Mouse (Mus musculus) cerebellum, postnatal 25 days (tissue): ENCODE measurements at regions not wholly inside any gene's neighbourhood (a gene's known extent, or its start where the extent isn't known, plus 50 kb on each side); places are given as distances from the start of the nearest gene placed in this dataset.

Source experiments
- DNase-seq, 2 experiments: peaks; one replicate each; pipeline ENCODE4 v3.0.0; 2021; ENCODE audit warnings: mixed read lengths in 2 of 2

- peak; percentile 39 to 52 for DNase-seq
Measured at GRCm38 (mm10) chr12:38928786-38929351, 149.7 kb downstream of the Etv1 start.

- no peak for DNase-seq
Measured at GRCm38 (mm10) chr12:38929644-38930043, 150.5 kb downstream of the Etv1 start.

- DNase-seq = no peak
Measured at GRCm38 (mm10) chr12:38931769-38932168, 152.6 kb downstream of the Etv1 start.

- no peak for DNase-seq
Measured at GRCm38 (mm10) chr12:38959605-38960004, 180.4 kb downstream of the Etv1 start.

- DNase-seq = no peak
Measured at GRCm38 (mm10) chr12:38962302-38962701, 183.1 kb downstream of the Etv1 start.

- no peak for DNase-seq
Measured at GRCm38 (mm10) chr12:38970347-38970746, 191.2 kb downstream of the Etv1 start.

GRCm38 (mm10) chr12:38972205-38972604 lies 193.0 kb downstream of the Etv1 start:
- DNase-seq = no peak

- DNase-seq = peak; percentile 52 to 63
Measured at GRCm38 (mm10) chr12:38975508-38975907, 196.3 kb downstream of the Etv1 start.

- DNase-seq = peak in 1 of 2 experiments; percentile 15
Measured at GRCm38 (mm10) chr12:38982423-38982822, 203.2 kb downstream of the Etv1 start.

GRCm38 (mm10) chr12:38985909-38986308 lies 206.7 kb downstream of the Etv1 start:
- no peak for DNase-seq

GRCm38 (mm10) chr12:38986346-38986745 lies 207.2 kb downstream of the Etv1 start:
- no peak for DNase-seq

GRCm38 (mm10) chr12:38987277-38987676 lies 208.1 kb downstream of the Etv1 start:
- DNase-seq = no peak

- DNase-seq = no peak
Measured at GRCm38 (mm10) chr12:38987819-38988218, 208.6 kb downstream of the Etv1 start.

GRCm38 (mm10) chr12:39027179-39027578 lies 248.0 kb downstream of the Etv1 start:
- no peak for DNase-seq

- no peak for DNase-seq
Measured at GRCm38 (mm10) chr12:39027948-39028347, 248.8 kb downstream of the Etv1 start.

GRCm38 (mm10) chr12:39033982-39034381 lies 254.8 kb downstream of the Etv1 start:
- DNase-seq = no peak

GRCm38 (mm10) chr12:39036466-39037037 lies 257.4 kb downstream of the Etv1 start:
- DNase-seq = peak; percentile 34 to 45

- peak; percentile 64 to 75 for DNase-seq
Measured at GRCm38 (mm10) chr12:39038077-39038476, 258.9 kb downstream of the Etv1 start.

GRCm38 (mm10) chr12:39038656-39039055 lies 259.5 kb downstream of the Etv1 start:
- peak; percentile 24 to 53 for DNase-seq

- DNase-seq = peak in 1 of 2 experiments; percentile 17
Measured at GRCm38 (mm10) chr12:39047126-39047525, 267.9 kb downstream of the Etv1 start.

GRCm38 (mm10) chr12:39048441-39048840 lies 269.3 kb downstream of the Etv1 start:
- peak; percentile 67 to 84 for DNase-seq

GRCm38 (mm10) chr12:39048958-39049357 lies 269.8 kb downstream of the Etv1 start:
- peak; percentile 71 to 76 for DNase-seq

GRCm38 (mm10) chr12:39070331-39071045 lies 291.3 kb downstream of the Etv1 start:
- DNase-seq = no peak
